Mouse (Mus musculus) adrenal gland, adult 2 months (tissue): ENCODE measurements around the gene Olfr457. TPM values are rescaled to one million over a fixed set of nuclear protein-coding genes. Genes with fewer than 3 reads are reported as not detected.

Source experiments
- polyA plus RNA-seq: library from polyadenylated mRNA; depleted of rRNA; stranded (reverse); fragments of >200 nt; gene quantifications from 2 replicates; pipeline ENCODE4 v1.2.3, GENCODE M21; 2012; rRNA removed
- total RNA-seq, 2 experiments: library from RNA; stranded (reverse); gene quantifications; 2 replicates each; pipeline ENCODE4 v1.2.3; 2021

Gene Olfr457
- total and polyA plus RNA-seq, 3 experiments, result not detected

Other genes with a start within 250 kb of the Olfr457 start
- gene Gstk1, start 230.4 kb downstream of the Olfr457 start, total RNA-seq, result 100 to 1,000 TPM; 104 to 312 TPM
- gene Gstk1, start 230.4 kb downstream of the Olfr457 start, polyA plus RNA-seq, result 78.8 and 113 TPM in 2 replicates
- 1 to 10 TPM in 1 of 2 experiments, under 1 TPM in 1; 0.35 to 3.2 TPM for gene Tmem139, start 214.4 kb downstream of the Olfr457 start, total RNA-seq
- gene Tmem139, start 214.4 kb downstream of the Olfr457 start, polyA plus RNA-seq, result 0.17 and 0.30 TPM in 2 replicates
- gene Casp2, start 211.3 kb downstream of the Olfr457 start, total RNA-seq, result 10 to 100 TPM; 16.5 to 20.2 TPM
- 9.1 and 12.9 TPM in 2 replicates for gene Casp2, start 211.3 kb downstream of the Olfr457 start, polyA plus RNA-seq
- gene Clcn1, start 189.7 kb downstream of the Olfr457 start, total RNA-seq, result under 1 TPM in 1 of 2 experiments, not detected in 1; 0.23 TPM
- gene Clcn1, start 189.7 kb downstream of the Olfr457 start, polyA plus RNA-seq, result 0.06 and 0.08 TPM in 2 replicates
- under 1 TPM; 0.14 to 0.17 TPM for gene Fam131b, start 151.7 kb downstream of the Olfr457 start, total RNA-seq
- gene Fam131b, start 151.7 kb downstream of the Olfr457 start, polyA plus RNA-seq, result 0.04 and 0.11 TPM in 2 replicates
- 100 to 1,000 TPM in 1 of 2 experiments, 10 to 100 TPM in 1; 96.9 to 121 TPM for gene Zyx, start 126.7 kb downstream of the Olfr457 start, total RNA-seq
- gene Zyx, start 126.7 kb downstream of the Olfr457 start, polyA plus RNA-seq, result 192 and 204 TPM in 2 replicates
- under 1 TPM; 0.23 to 0.86 TPM for gene Epha1, start 103.1 kb downstream of the Olfr457 start, total RNA-seq
- 0.18 and 0.37 TPM in 2 replicates for gene Epha1, start 103.1 kb downstream of the Olfr457 start, polyA plus RNA-seq
- 1 to 10 TPM in 1 of 2 experiments, under 1 TPM in 1; 0.90 to 7.2 TPM for gene Tas2r143, start 76.1 kb downstream of the Olfr457 start, total RNA-seq
- 0.50 and 0.63 TPM in 2 replicates for gene Tas2r143, start 76.1 kb downstream of the Olfr457 start, polyA plus RNA-seq
- gene Tas2r135, start 70.9 kb downstream of the Olfr457 start, total RNA-seq, result 1 to 10 TPM in 1 of 2 experiments, under 1 TPM in 1; 0.62 to 4.4 TPM
- gene Tas2r135, start 70.9 kb downstream of the Olfr457 start, polyA plus RNA-seq, result 0.16 TPM in 1 of 2 replicates, not detected in the other
- gene Tas2r126, start 41.8 kb downstream of the Olfr457 start, total RNA-seq, result 1 to 10 TPM in 1 of 2 experiments, under 1 TPM in 1; 0.66 to 4.8 TPM
- gene Tas2r126, start 41.8 kb downstream of the Olfr457 start, polyA plus RNA-seq, result 0.11 TPM in 1 of 2 replicates, not detected in the other
- gene Olfr458, start 11.1 kb downstream of the Olfr457 start, total RNA-seq, result not detected
- not detected in 2 replicates for gene Olfr458, start 11.1 kb downstream of the Olfr457 start, polyA plus RNA-seq
- not detected for gene Olfr456, start 10.9 kb upstream of the Olfr457 start, total RNA-seq
- gene Olfr456, start 10.9 kb upstream of the Olfr457 start, polyA plus RNA-seq, result not detected in 2 replicates
- gene Olfr455, start 71.3 kb upstream of the Olfr457 start, total RNA-seq, result not detected
- gene Olfr455, start 71.3 kb upstream of the Olfr457 start, polyA plus RNA-seq, result not detected in 2 replicates
- not detected for gene Tcaf3, start 121.4 kb upstream of the Olfr457 start, total RNA-seq
- gene Tcaf3, start 121.4 kb upstream of the Olfr457 start, polyA plus RNA-seq, result not detected in 2 replicates
- 10 to 100 TPM; 10.6 to 14.6 TPM for gene Tcaf2, start 168.9 kb upstream of the Olfr457 start, total RNA-seq
- 1.4 and 3.4 TPM in 2 replicates for gene Tcaf2, start 168.9 kb upstream of the Olfr457 start, polyA plus RNA-seq
- gene Tcaf1, start 233.8 kb upstream of the Olfr457 start, total RNA-seq, result 10 to 100 TPM; 83.0 to 87.0 TPM
- gene Tcaf1, start 233.8 kb upstream of the Olfr457 start, polyA plus RNA-seq, result 19.6 and 21.8 TPM in 2 replicates